Mouse (Mus musculus) bone marrow macrophage, adult 2 months (primary cell): ENCODE results near the gene Clrn3.

ENCODE experiments used
- CTCF ChIP-seq: IDR thresholded peaks from 2 replicates; pipeline ENCODE4 v1.5.1; 2012; ENCODE audit warnings: low read depth, mild to moderate bottlenecking, low read length, moderate library complexity
- POLR2A ChIP-seq: IDR thresholded peaks from 2 replicates; pipeline ENCODE4 v1.6.1; 2012; ENCODE audit warnings: mild to moderate bottlenecking, low read depth, low read length, borderline replicate concordance

DNA sequence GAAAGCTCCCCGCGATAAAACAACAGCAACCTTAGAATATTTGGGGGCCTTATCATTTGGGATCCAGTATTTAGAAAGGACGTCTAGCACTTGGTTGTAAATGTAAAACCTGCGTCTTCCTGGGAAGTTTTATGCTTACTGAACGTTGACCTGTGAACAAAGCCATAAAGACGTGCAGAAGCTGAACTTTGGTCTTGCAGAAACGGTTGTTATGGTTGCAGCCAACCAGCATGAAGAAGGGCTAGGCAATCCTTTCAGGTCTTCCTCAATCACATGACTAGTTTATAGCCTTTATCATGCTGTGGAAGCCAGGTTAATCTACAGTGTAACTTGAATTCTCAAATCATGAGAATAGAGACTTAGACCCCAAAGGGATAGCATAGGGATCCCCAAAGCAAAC, at the start of gene Clrn3:
- TF ChIP-seq CTCF, result no peak
- TF ChIP-seq POLR2A, result no peak
